Mouse (Mus musculus): Measurements from ENCODE around the gene Rnf157.
A peak's percentile ranks its signal among the peaks of the same experiment; 100 is the strongest.
"Not testable (repeated sequence)": the region's sequence is repeated elsewhere in the genome, so short reads cannot be mapped to it uniquely, and the experiment has no call there.

The Rnf157 gene

GRCm38 (mm10) chr11:116416196-116416943 lies 3.5 kb upstream of the Rnf157 start:
- no peak for DNase-seq

DNA sequence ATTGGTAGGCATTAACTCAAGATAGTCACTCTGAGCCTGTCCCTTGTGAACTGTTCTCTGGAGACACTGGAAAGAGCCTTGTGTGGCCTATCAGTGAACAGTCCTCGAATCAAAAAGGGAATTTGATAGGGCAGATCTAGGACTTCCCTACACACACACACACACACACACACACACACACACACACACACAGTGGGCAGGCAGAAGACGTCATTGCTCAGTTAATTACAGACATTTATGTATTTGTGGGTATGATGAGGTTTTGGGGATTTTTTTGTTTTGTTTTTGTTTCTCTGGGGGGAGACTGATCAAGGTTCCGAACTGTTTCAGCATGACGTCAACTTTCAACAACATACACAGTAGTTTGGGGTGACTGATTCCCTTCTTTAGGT lies 795 bp upstream of the Rnf157 start:
- no peak for DNase-seq

DNA sequence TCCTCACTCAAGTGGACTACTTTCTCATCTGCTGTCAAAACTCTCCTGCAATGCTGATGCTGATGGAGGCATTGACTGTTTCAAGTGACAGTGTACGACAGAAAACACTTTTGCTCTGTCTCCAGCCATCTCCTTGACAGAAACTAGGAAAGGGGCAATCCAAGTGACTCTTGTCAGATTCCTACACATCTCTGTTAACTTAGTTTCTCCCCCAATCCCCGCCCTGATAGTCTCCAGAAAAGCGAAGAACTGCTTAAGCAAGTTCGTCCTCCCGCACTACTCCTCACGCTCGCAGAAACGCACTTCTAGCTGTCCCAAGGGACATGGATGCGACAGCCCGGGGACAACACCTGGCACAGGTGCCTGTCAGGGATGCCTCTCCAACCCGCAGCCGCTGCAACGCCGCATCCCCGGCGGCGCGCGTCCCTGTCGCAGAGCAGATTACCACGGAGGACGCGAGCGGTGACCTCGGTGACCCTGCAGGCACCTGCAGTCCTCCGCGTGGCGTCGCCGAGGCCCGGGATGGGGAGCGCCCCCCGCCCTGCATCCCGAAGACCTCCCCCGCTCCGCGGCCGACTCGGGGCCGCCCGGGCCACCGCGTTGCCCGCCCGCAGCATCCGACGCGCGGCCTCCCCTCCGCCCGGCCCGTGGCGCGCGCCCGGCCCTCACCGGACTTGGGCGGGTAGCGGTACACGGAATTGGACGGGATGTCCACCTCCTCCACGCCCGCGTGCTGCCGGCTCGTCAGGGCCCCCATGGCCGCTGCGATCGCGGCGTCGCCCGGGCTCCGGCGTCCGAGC lies 604 bp downstream of the Rnf157 start:
- peak; percentile 16 to 42 for DNase-seq

DNA sequence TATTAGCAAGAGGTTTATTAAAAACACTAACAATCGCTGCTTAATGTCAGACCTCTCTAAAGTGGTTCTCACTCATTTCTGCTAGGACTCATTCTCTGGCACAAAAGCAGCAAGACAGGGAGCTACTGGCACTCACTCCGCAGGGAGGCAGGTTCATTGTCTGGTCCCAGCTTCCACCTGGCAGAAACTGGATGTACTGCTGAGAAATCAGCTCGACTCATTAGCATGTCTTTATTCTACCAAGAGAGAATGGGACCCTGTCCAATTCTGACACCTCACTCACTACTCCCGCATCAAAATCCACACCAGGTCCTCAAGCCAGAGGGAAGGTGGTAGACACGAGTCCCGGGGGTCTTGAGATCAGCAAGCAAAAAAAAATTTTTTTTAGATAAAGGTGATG lies 1.2 kb downstream of the Rnf157 start:
- no peak for DNase-seq

GRCm38 (mm10) chr11:116410415-116410814 lies 2.4 kb downstream of the Rnf157 start:
- not testable (repeated sequence) for DNase-seq

DNA sequence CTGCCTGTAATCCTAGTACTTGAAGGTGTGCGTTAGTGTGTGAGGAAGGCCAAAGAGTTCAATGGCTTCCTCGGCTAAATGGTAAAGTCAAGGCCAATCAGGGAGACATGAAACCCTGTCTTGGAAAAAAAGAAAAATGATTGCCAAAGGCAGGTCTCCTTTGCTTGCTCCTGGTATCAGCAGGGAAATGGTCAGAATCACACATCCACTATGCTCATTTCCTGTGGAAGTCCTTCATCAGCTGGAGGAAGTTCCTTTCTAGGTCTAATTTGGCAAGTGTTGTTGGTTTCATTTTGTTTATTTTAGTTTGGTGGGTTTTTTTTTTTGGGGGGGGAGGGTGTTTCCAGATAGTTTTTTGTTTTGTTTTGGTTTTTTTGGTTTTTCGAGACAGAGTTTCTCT lies 3.8 kb downstream of the Rnf157 start:
- no peak for DNase-seq

- no peak for DNase-seq
Observed at GRCm38 (mm10) chr11:116406231-116406728, 6.6 kb downstream of the Rnf157 start.

- DNase-seq = no peak
Observed at GRCm38 (mm10) chr11:116405601-116406000, 7.2 kb downstream of the Rnf157 start.

DNA sequence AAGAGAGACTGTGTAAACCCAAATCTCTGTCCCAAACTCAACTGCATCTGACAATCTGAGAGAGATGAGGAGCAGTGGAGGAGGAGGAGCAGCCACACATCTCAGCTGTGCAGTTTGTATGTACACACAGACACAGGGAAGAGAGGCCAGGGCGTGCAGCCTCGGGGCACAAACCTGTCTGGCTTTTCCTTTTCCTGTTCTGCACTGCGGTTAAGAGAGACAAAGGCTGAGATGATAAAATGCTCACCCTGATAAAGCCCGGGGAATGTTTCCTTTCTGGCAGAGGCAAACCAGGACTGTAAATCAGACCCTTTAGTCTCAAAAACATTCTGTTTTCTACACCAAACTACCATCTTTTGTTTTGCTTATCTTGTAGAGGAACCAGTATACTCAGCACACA lies 12.3 kb downstream of the Rnf157 start:
- DNase-seq = peak in 1 of 2 experiments; percentile 24

- DNase-seq = no peak
Observed at GRCm38 (mm10) chr11:116398348-116398677, 14.5 kb downstream of the Rnf157 start.

GRCm38 (mm10) chr11:116397517-116398347 lies 15.1 kb downstream of the Rnf157 start:
- no peak for DNase-seq

- DNase-seq = no peak
Observed at GRCm38 (mm10) chr11:116396934-116397330, 15.9 kb downstream of the Rnf157 start.

- no peak for DNase-seq
Observed at GRCm38 (mm10) chr11:116396276-116396933, 16.4 kb downstream of the Rnf157 start.

- DNase-seq = no peak
Observed at GRCm38 (mm10) chr11:116394769-116395168, 18.1 kb downstream of the Rnf157 start.

GRCm38 (mm10) chr11:116388841-116389480 lies 23.9 kb downstream of the Rnf157 start:
- DNase-seq = peak; percentile 62 to 64

GRCm38 (mm10) chr11:116387086-116388071 lies 25.5 kb downstream of the Rnf157 start:
- DNase-seq = peak; percentile 29 to 31

GRCm38 (mm10) chr11:116385999-116386398 lies 26.8 kb downstream of the Rnf157 start:
- no peak for DNase-seq

DNA sequence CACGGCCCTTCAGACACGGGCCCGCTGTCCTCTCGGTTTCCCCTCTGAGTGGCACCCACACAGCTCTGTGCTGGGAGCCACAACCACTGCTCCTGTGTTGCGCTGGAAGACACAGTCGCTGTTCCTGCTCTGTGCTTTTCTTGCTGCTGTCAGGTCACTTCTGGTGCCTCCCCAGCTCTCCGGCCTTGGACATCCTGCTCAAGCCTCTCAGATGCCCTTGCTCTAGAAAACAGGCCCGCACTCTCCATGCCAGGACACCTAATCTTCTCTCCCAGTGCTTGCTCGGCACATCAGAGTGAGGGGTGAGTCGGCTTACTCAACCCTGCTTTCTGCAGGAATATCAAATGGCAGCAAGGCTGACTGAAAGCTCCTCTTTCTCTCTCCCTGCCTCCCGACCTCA lies 28.7 kb downstream of the Rnf157 start:
- DNase-seq = no peak

DNA sequence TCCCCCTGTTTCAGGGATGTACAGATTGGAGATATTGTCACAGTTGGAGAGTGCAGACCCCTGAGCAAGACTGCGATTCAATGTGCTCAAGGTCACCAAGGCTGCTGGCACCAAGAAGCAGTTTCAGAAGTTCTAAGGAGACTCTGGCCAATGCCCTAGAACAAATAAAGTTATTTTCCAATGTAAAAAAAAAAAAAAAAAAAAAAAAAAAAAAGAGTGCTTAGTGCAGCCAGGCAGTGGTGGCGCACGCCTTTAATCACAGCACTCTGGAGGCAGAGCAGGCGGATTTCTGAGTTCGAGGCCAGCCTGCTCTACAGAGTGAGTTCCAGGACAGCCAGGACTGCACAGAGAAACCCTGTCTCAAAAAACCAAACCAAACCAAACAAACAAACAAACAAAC lies 29.8 kb downstream of the Rnf157 start:
- not testable (repeated sequence) for DNase-seq

DNA sequence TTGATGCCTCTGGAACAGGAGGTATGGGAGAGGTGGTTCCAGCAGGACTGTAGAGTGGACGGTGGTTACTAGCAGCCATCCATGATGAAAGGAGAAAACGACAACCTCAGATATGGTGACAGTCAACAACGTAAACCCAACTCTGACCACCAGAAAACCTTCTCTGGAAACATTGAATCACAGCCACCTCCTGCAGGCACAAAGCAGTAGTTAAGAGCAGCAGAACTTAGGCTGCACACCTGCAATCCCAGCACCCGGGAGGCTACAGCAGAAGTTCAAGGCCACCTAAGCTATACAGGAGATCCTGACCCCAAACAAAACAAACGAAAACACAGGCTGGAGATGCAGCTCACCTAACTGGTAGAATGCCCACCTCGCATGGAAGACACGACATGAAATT lies 32.1 kb downstream of the Rnf157 start:
- DNase-seq = no peak

GRCm38 (mm10) chr11:116379530-116379929 lies 33.3 kb downstream of the Rnf157 start:
- DNase-seq = no peak

Measured in lung, postnatal 4 days (tissue).